Mouse (Mus musculus) cerebral cortex, adult 2 months (tissue): Measurements from ENCODE around the gene Rtn4r.

Experiments used
- WGBS: fragments of 180-500 bp; shearing (Covaris S2); methylation state at CpG from one replicate; pipeline ENCODE4 v1.1.7; 2018; 5-methylcytosine and 5-hydroxymethylcytosine counted together

Gene Rtn4r

GRCm38 (mm10) chr16:18194208-18194985 lies 67.0 kb downstream of the Rtn4r start:
- 47% methylated on average over 15 of the region's 15 CpGs for WGBS

- WGBS: 13% methylated on average over 5 of the region's 5 CpGs
Measured at GRCm38 (mm10) chr16:18195068-18195467, 67.6 kb downstream of the Rtn4r start.

- 22% methylated on average over 3 of the region's 3 CpGs for WGBS
Measured at GRCm38 (mm10) chr16:18195561-18195960, 68.1 kb downstream of the Rtn4r start.

- WGBS: 64% methylated on average over 6 of the region's 6 CpGs
Measured at GRCm38 (mm10) chr16:18197881-18198280, 70.4 kb downstream of the Rtn4r start.

- WGBS: 61% methylated on average over 10 of the region's 10 CpGs
Measured at GRCm38 (mm10) chr16:18198365-18199098, 71.1 kb downstream of the Rtn4r start.

GRCm38 (mm10) chr16:18200062-18200461 lies 72.6 kb downstream of the Rtn4r start:
- WGBS: 97% methylated on average over 2 of the region's 2 CpGs

GRCm38 (mm10) chr16:18201620-18202019 lies 74.2 kb downstream of the Rtn4r start:
- WGBS: 85% methylated on average over 1 of the region's 1 CpGs
